Mouse (Mus musculus) heart, postnatal 0 days (tissue): ENCODE measurements around the gene Nrxn3.

Experiments
- CTCF ChIP-seq: IDR thresholded peaks from 2 replicates; pipeline ENCODE4 v1.5.1; 2016; ENCODE audit warnings: antibody characterized with exemption, control low read depth, low read depth
- EP300 ChIP-seq: IDR thresholded peaks from 2 replicates; pipeline ENCODE4 v1.6.1; 2016; ENCODE audit warnings: antibody characterized with exemption, low read depth

DNA sequence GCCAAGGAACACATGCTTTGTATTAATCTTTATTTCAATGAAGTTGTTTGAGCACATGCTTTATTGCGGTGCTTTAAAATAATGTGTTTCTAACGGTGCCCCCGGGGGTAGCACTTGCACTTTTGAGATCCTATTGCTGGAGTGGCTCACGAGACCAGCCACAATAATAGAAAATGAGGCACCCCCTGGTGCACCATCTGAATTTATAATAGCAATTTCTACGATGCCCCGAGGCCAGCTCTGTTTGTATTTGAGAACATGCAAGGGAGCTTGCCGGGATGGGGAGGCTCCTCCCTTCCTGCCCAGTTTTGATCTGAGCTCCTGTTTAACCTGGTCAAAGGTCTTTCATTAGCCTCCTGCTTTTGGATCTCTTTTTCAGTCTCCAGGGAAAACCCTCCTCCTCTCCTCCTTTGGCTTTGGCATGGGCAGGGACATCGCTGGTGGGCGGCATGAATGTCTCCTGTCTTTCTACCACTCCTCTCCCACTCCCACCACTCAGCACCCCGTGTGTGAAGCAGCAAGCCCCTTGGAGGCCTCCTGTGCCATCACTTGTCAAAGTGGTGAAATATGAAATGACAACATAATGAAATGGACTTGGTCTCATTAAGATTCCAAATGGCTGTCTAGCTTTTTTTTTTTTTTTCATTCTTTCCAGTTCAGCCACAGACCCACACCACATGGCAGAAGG is 18.4 kb upstream of the Nrxn3 start:
- TF ChIP-seq CTCF (no peak), EP300 (no peak)
